Mouse (Mus musculus): Measurements from ENCODE around the gene Isy1.

The Isy1 gene

DNA sequence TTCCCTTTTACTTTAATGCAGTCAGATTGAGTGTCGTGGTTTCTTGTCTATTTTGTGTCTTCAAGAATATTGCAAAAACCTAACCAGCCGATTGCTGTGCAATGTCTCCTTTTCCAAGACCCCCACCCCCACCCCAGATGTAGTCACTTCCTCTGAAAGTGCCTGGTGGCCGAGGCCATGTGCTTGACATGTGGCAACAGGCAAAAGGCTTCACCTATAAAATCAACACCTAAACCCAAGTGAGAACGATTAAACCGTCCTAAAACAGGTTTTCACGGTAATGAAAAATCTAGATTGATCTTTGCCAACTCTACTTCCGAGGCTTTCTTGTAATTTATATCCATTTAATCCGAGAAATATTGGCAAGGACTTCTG lies 11.2 kb upstream of the Isy1 start:
- peak; percentile 66 for DNase-seq (ENCODE audit: low read depth)

DNA sequence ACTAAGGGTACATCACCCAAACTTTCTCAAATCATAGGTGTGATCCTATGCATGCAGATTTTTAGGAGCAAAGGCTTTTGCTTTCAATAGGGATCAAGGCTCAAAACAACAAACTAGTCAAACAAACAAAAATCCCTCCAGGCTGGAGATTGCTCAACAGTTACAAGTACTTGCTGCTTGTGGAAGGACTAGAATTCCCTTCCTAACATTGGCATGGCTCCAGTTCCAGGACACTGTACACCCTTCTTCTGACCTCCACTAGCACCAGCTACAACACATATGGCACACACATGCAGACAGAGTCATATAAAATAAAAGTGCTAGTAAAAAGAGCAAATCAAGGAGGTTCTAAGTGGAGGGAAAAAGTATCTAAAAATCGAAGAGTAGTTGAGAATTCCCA lies 8.2 kb upstream of the Isy1 start:
- DNase-seq (ENCODE audit: low read depth) = peak; percentile 9

DNA sequence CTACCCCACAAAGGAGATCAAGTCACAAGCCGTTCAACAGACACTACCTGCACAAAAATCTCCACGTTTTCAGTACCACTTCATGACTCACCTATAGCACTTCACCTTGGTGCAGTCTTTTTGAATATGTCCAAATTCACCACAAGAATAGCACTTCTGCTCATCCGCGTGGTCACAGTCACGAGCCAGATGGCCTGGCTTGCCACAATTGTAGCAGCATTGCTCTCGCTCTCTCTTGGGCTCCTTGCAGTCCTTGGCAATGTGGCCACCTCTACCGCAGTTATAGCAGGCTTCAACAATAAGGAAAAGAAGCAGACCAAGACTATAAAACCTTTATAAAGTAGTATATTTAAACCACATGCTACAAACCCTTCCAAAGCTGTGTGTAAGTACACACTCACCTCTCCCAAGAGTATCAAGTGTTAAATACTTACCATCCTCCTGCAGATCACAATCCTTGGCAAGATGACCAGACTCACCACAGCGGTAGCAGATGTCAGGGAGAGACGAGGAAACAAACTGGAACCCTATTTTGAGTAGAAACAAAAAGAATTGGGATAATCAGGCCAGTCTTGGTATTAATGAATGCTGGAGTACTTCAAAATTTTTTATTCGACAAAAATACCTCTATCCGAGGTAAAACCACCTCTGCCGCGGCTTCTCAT lies 6.6 kb upstream of the Isy1 start:
- DNase-seq (ENCODE audit: low read depth) = no peak

DNA sequence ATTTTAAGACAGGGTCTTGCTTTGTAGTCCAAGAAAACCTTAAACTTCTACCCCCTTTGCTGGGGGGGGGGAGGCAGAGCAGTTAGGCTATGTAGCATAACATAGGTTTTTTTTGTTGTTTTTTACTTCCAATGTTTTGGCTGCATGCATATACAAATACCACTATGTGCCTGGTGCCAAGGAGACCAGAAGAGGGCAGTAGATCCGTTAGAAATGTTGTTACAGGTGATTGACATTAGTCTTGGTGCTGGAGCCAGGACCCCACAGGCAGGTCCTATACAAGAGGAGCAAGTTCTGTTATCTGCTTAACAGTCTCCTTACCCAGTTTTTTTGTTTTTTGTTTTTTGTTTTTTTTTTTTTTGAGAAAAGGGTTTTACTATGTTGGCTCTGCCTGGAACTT lies 3.7 kb upstream of the Isy1 start:
- DNase-seq (ENCODE audit: low read depth) = peak; percentile 63

DNA sequence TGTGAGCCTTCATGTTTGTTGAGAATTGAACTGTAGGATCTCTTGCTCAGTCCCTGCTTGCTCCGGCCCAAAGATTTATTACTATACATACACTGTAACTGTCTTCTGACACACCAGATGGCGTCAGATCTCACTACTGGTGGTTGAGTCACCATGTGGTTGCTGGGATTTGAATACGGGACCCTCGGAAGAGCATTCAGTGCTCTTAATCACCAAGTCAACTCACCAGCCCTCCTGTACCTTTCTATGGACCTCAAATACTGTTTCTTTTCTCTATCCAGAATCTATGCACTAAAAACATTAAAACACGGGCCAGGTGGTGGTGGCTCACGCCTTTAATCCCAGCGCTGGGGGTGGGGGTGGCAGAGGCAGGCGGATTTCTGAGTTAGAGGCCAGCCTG lies 3.0 kb upstream of the Isy1 start:
- DNase-seq (ENCODE audit: low read depth) = peak; percentile 26

DNA sequence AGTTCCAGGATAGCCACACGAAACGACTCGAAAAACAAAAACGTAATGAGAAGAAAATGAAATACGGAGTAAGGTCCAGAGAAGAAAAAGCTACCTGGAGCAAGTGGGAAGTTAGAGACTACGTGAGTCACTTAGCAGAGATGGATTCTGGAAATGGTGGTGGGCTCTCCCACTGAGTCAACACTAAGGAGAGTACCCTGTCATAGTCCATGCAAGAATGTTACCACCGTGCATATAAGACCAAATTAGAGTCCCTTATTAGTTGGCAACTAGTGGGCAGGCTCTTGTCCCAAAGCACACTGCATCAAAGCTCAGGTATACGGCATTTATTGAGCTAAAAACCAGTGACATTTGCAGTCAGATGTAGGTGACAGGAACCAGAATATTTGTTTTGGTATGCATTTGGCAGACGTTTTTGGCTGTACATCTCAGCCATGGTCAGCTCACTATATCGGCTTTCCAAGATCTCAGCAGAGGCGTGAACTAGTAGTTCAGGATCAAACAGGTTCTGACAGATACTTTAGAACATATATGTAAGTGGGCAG lies 1.3 kb upstream of the Isy1 start:
- DNase-seq (ENCODE audit: low read depth) = peak; percentile 41

DNA sequence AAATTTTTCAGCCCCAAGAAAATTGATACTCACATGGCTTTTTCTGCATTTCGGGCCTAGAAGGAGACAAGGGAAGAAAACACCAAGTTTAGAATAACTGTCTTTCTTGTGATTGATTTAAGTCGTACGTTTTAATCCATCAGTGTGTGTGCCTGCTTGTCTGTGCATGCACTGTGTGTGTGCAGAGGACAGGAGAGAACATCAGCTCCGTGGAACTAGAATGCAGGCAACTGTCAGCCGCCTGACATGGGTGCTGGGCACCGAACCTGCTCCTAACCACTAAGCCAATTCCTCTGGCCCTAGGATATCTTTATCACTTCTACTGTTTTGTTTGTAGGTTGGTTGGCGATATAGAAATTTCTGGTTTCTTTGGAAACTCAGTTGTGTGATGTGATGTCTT lies 2.9 kb downstream of the Isy1 start, which contains the start of gene Gm45140:
Gene Gm45140, minus strand, starts transcription at position 101 of the 400 bp plus-strand sequence.
- no peak for DNase-seq (ENCODE audit: low read depth)

DNA sequence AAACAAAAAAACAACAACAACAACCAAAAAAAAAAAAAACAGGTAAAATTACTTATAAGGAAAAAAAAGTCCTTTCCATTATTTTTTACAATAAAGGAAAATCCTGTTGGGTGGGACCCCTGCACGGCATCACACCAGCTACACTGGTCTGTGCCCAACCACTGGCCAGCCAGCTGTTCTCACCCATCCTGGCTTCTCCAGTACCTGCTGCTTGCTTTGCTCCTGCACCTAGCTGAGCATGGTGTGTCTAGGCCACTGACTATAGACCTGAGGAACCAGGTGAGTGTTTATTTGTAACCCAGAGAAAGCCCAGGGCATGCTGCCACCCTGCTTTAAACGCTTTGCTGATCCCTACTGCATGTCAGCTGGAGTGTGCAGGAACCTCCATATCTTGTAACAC lies 18.2 kb downstream of the Isy1 start:
- no peak for DNase-seq (ENCODE audit: low read depth)

DNA sequence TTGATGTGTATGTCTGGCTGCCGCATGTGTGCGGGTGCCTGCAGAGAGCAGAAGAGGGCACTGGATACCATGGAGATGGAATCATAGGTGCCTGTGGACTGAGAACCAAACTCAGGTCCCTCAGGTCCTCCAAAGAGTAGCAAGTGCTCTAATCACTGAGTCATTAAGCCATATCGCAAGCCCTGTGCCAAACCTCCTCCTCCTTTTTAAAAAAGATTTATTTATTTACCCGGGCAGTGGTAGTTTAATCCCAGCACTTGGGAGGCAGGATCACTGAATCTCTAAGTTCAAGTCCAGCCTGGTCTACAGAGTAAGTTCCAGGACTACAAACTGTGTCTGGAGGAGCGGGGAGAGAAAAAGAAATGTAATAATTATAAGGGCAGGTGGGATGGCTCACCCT lies 24.1 kb downstream of the Isy1 start:
- DNase-seq (ENCODE audit: low read depth) = no peak

DNA sequence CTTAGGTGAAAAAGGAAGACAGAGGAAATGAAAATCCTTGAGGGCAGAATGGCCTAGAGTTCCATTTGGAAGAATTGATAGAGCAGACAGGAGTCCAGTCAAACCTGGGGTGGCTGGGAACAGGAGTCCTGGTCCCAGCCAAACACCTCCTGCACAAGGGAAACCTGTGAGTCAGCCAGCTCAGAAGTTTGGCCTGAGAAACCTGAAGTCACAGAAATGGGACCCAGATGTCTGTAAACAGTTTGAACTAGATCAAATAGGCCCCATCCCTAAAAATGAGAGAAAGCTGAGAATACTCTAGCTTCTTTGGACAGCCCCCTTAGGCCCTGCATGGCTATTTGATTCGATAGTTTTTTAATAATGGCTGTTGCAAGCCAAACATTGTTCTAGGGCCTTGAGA lies 25.9 kb downstream of the Isy1 start:
- no peak for DNase-seq (ENCODE audit: low read depth)

DNA sequence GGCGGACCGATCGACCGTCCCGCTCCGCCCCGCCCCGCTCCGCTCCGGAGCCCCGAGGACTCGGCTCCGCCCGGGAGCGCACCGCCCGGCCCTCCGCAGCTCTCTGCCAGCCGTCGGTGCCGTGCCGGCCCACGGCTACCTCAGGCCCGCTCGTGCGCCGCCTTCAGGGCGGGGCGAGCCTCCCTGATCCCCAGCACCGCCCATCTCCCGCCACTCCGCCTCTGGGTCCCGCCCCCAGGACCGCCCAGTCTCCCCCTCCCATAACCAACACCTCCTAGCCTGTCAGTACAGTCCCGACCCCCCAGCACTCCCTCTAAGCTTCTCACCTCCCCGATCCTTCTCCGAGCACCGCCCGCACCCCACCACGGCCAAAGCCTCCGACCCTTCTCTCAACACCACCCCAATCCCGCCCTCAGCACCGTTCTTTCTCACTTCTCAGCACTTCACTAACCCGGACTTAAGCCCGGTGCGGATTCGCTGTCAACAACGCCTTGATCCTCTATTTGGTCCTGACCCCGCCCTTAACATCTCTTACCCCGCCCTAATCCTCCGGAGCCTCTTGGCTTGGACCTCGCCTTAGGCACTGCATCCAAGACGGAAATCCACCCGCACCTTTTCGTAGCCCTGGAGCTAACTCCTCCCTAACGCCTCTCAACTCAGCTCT lies 26.8 kb downstream of the Isy1 start, which contains the start of gene Rab43:
Gene Rab43, minus strand, starts transcription at position 490 of the 664 bp plus-strand sequence.
- DNase-seq (ENCODE audit: low read depth) = peak; percentile 94

DNA sequence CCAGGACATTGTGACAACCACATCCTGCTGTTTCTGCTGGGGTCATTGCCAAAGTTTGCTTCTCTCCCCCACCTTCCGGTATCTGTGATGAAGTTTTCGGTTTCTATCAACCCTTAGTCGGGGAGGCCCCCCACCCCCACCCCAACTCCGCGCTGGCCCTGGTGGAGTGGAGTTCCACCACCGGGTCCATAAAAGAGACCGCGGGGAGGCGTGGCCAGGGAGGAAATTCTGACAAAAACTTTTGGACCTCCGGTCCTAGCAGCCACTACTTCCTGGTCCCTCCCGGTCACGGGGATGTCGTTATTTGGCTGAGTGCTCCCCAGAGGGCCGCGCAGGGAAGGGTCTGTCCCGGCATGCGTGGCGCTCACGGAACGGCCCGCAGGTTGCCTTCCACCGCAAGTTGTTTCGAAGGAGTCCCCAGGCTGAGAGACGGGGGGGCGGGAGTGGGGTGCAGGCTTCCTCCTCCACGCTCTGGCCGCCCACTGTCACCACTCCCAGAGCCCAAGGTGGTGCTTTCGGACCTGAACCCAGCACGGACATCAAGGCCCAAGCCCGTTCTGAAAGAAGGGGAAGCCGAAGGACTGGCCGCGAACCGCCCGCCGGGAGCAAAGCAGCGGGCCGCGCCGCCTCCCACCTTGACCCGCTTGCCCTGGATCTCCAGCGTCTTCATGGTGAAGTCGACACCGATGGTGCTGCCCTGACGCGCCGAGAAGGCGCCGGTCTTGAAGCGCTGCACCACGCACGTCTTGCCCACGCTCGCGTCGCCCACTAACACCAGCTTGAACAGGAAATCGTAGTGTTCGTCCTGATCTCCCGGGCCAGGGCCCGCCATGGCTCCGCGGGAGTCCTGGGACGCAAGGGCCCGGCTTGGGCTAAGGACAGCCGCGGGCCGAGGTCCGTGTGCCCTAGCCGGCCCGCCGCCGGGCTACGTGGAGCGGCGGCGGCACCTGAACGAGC lies 27.6 kb downstream of the Isy1 start:
- peak; percentile 91 for DNase-seq (ENCODE audit: low read depth)

DNA sequence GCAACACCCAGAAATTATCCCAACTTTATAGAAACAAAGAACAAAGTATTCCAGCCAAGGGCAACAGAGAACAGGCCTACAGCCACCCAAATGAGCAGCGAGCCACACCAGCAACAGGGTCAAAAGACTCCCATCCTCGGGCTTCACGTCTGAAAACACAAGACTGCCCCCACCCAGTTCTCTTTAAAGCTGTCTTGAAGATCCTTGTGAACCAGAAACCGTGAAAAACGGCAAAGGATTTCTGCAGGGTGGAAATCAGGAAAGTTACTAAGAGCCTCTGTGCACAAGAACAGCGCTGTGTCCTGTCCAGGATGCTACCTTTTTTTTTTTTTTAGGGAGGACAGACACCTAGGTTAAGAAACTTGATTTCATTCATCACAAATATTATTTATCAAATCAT lies 28.3 kb downstream of the Isy1 start:
- DNase-seq (ENCODE audit: low read depth) = no peak

DNA sequence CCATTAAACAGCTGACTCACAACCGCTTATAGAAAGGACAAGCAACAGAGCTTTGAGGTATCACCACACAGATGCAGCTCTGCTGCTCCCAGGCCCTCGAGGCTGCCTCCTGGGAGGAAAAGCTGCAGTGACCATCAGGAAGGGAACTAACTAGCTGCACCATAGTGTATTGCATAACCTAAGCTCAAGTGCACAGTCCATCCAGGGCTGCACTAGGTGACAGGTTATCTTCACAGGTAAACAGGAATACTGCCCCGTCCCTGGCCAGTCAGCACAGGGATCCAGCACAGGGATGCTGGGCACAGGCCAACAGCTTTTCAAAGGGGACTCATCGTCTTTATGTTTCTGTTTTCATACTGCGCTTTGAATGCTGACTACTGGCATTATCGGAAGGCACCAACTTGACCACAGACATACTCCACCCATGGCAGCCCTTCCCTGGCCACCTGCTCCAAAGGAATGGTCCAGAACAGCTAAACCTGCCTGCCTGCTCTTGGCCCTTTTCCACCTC lies 28.9 kb downstream of the Isy1 start:
- DNase-seq (ENCODE audit: low read depth) = peak; percentile 34

DNA sequence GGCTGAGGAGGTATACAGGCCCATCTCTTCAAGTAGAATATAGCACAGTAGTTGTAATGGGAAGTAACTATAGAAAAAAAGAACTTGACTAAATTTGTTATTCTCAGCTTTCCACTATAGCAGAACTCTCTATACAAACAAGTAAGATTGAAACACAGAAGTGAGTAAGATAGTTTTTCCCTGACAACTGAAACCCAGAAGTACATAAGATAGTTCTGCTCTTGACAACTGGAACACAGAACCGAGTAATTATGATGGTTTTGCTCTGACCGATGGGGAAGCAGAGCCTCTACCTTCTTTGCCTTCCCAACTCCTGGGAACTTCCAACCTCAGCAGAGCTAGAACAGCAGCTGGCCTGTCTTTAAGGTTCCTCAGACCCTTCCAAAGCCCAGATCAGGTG lies 29.5 kb downstream of the Isy1 start:
- no peak for DNase-seq (ENCODE audit: low read depth)

DNA sequence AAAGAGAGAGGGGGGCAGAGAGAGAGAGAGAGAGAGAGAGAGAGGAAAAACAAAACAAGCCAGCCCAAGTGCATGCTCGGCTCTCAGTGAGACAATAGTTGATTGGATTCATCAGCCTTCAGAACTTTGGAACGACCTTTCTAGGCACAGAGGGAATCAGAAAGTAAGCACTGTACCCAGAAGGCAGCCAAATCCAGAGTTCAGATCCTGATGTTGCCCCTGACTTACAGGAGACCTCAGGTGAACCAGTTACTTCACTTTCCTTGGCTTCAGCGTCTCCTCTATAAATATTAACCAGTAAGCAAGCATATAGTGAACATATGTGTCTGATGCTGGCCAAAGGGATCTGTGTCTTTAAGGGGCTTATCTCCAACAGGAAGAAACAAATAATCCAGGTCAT lies 30.1 kb downstream of the Isy1 start:
- no peak for DNase-seq (ENCODE audit: low read depth)

DNA sequence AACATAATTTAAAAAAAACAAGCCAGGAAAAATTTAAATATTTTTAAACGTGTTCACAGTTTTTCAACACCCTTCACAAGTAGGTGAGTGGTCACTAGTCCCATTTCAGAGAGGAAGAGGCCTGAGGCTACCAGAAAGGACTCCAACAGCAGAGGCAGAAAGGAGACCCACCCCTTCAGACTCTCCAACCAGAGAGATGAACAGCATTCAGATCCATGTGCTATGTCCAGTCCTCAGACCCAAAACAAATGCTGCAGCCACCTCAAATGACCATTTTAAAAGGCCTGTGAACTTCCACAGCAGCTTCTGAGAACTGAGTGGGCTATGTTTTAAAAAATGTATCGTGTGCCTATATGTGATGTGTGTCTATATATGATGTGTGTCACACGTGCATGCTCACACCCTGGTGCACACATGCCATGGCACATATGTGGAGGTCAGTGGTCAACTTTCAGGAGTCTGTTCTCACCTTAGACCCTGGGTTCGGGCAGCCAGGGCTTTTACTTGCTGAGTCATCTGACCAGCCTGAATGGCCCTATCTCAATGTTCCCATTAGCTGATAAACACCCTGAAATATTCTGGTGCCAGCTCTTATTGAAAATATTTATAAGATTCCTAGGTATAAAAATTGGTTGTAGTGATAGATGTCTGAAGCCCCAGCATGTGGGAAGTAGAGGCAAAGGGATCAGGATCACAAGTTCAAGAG lies 30.7 kb downstream of the Isy1 start:
- no peak for DNase-seq (ENCODE audit: low read depth)

DNA sequence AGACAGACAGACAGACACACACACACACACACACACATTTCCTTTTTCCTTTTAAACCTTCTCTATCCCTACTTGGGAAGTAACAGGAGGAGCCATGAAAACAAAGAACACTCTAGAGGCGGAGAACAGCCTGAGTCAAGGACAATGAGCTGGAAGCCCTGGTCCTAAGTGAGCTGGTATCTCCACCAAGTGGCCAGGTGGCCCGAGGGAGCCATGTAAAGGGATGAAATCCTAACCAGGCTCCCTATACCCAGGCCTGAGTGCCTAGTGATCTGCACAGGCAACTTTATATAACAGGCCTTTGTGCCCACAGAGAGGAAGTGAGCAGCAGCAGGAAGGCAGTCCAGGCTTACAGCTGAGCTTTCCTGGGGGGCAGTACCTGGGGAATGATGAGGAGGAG lies 31.7 kb downstream of the Isy1 start:
- DNase-seq (ENCODE audit: low read depth) = no peak

DNA sequence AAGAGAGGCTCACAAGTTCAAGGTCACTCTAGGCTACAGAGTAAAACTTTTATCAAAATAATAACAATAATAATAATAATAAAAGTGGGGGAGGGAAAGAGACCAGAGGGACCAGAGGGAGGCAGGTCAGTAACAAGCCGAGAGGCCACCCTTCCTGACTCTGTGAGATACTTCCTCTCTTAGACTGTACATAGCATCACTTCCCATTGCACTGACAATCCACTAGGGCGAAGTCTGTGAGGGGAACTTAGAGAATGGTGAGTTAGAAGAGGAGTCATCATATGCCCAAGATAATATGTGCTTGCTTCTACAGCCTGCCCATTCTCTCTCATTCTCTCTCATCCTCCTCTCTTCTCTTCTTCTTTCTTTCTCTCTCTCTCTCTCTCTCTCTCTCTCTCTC lies 32.6 kb downstream of the Isy1 start:
- peak; percentile 31 for DNase-seq (ENCODE audit: low read depth)

DNA sequence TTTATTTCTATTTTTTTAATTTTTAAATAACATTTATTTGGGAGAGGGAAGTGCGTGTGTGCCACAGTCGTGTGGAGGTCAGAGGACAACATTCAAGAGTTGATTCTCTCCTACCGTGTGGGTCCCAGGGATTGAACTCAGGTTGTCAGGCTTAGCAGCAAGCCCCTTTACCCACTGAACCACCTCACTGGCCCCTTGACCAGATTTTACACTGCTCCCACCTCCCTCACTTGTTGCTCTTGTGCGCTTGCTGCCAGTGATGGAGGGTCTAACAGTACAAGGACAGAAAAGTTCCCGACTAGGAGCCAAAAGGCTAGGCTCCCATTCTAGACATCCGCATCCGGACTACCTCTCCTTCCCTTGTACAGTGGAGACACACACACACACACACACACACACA lies 33.1 kb downstream of the Isy1 start:
- no peak for DNase-seq (ENCODE audit: low read depth)

DNA sequence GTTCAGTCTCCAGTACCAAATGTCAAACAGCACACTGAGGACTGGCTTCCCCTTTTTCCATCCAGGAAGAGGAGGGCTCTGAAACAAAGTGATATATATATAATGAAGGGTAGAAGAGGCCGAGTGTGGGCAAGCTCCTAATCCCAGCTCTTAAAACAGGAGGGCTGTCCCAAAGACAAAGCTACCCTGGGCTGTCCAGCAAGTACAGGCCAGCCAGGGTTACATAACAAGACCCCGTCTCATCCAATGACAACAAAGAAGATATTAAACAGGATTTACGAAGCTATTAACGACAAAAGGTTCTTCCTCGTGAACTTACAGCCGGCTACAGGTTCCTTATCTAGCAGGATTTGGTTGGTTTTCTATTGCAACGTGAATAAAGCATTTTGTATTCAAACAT lies 33.7 kb downstream of the Isy1 start:
- no peak for DNase-seq (ENCODE audit: low read depth)

DNA sequence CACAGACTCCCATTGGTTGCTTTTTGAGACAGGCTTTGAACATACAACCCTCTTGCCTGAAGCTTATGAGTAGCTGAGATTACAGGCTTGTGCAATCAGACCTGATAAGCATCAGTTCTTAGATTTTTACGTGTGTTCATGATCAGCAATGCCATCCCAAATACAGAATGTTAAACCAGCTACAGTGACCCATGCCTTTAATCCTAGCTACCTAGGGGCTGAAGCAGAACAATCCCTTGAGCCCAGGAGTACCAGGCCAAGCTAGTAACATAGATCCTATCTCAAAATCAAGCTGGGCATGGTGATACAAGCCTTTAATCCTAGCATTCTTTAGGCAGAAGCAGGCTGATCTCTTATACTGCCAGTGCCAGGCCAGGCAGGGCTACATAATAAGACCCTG lies 34.6 kb downstream of the Isy1 start:
- no peak for DNase-seq (ENCODE audit: low read depth)
